Mouse (Mus musculus): Measurements from ENCODE around the gene Slc37a3.

DNA sequence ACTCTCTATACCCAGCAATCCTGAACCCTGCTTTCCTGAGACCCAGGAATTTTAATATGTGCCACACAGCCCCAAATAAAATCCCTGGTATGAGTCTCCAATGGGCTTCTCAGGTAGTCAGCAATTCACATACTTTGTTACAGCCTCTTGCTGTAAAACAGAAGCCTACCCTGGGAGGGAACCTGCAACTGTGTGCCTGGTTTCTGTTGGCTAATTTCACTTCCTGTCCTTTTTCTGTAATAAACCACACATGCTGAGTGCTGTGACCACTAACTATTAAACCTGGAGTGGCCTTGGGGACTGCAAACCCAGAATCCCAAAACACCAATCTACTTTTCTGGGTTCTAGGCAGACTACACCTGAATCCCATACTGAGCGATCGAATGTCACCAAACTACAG lies 14.8 kb downstream of the Slc37a3 start:
- TF ChIP-seq CTCF (IDR thresholded peaks at IDR 0.05; ENCODE audit: insufficient read depth, low read depth, low read length) (no peak), POLR2A (IDR thresholded peaks at IDR 0.05; ENCODE audit: insufficient read depth, low read depth, low read length) (no peak)
